Mouse (Mus musculus) heart, postnatal 0 days (tissue): ENCODE data around the gene Klf3.

Experiments used
- CTCF ChIP-seq: IDR thresholded peaks from 2 replicates; pipeline ENCODE4 v1.5.1; 2016; ENCODE audit warnings: antibody characterized with exemption, control low read depth, low read depth
- EP300 ChIP-seq: IDR thresholded peaks from 2 replicates; pipeline ENCODE4 v1.6.1; 2016; ENCODE audit warnings: antibody characterized with exemption, low read depth

- TF ChIP-seq CTCF, result no peak
- TF ChIP-seq EP300, result no peak
Observed at GRCm38 (mm10) chr5:64862269-64862668, 59.1 kb downstream of the Klf3 start.
